Mouse (Mus musculus) forebrain, embryonic 14.5 days (tissue): ENCODE data around the gene Gstm3. TPM values are rescaled to one million over a fixed set of nuclear protein-coding genes. Genes with fewer than 3 reads are reported as not detected.

ENCODE experiments used
- ATAC-seq: fragments of 200-750 bp; cut with Nextera tagmentation; 2 replicates; pipeline ENCODE4 v1.8.0; 2017; ENCODE audit warnings: mild to moderate bottlenecking, moderate library complexity
- DNase-seq: peaks from one replicate; pipeline ENCODE4 v3.0.0-alpha.2; 2015; ENCODE audit warnings: low spot score
- H3K27ac ChIP-seq: fragments of 300-500 bp; sonication (generic); 2 replicates; pipeline ENCODE4 v1.5.1; 2014; ENCODE audit warnings: low read depth, mild to moderate bottlenecking, control low read depth, low read length, moderate library complexity
- H3K27me3 ChIP-seq: fragments of 300-500 bp; sonication (generic); replicated peaks from 2 replicates; pipeline ENCODE4 v1.6.1; 2014; ENCODE audit warnings: low read length, control low read depth, mixed read lengths; ENCODE audit not compliant: control insufficient read depth, insufficient read depth
- H3K36me3 ChIP-seq: fragments of 300-500 bp; sonication (generic); 2 replicates; pipeline ENCODE4 v1.6.1; 2014; ENCODE audit warnings: low read length, control low read depth; ENCODE audit not compliant: control insufficient read depth, insufficient read depth
- H3K4me1 ChIP-seq: fragments of 300-500 bp; sonication (generic); 2 replicates; pipeline ENCODE4 v1.6.1; 2014; ENCODE audit warnings: antibody characterized with exemption, low read length, control low read depth; ENCODE audit not compliant: control insufficient read depth, insufficient read depth
- H3K4me2 ChIP-seq: fragments of 300-500 bp; sonication (generic); 2 replicates; pipeline ENCODE4 v1.6.1; 2014; ENCODE audit warnings: mild to moderate bottlenecking, control low read depth, low read length
- H3K4me3 ChIP-seq: fragments of 300-500 bp; sonication (generic); 2 replicates; pipeline ENCODE4 v1.5.1; 2014; ENCODE audit warnings: low read depth, low read length, control low read depth
- H3K9ac ChIP-seq: fragments of 300-500 bp; sonication (generic); 2 replicates; pipeline ENCODE4 v1.6.1; 2014; ENCODE audit warnings: mild to moderate bottlenecking, low read length, control low read depth, moderate library complexity
- H3K9me3 ChIP-seq: fragments of 300-500 bp; sonication (generic); replicated peaks from 2 replicates; pipeline ENCODE4 v1.6.1; 2016; ENCODE audit warnings: low read length, control low read depth, mixed read lengths; ENCODE audit not compliant: control insufficient read depth
- WGBS: fragments of 180-500 bp; shearing (Covaris S2); extraction: QIAGEN DNeasy Blood & Tissue Kit; methylation state at CpG from one replicate; pipeline ENCODE4 v1.1.7; 2014; 5-methylcytosine and 5-hydroxymethylcytosine counted together
- polyA plus RNA-seq: library from polyadenylated mRNA; unstranded; fragments of >200 nt; fragmentation: Nextera tagmentation; extraction: Ambion mirVana; gene quantifications from 2 replicates; pipeline ENCODE4 v1.2.1, GENCODE M21; 2014

Gene Gstm3
- polyA plus RNA-seq, 1 experiment from 2014 or later, result not detected

- H3K9ac ChIP-seq, result peak overlapping the region; percentile 58
- H3K27me3 ChIP-seq, result no peaks in the 10 kb centered on the region
- H3K27ac ChIP-seq, result peak overlapping the region; percentile 81
- no peaks in the 10 kb centered on the region for H3K9me3 ChIP-seq
- WGBS, result 44% methylated on average over 2 of the region's 2 CpGs
- DNase-seq, result no peak
- 0 out of 2 replicates have a peak, but pooled peaks cover 3% of the 10 kb centered on the region for H3K4me1 ChIP-seq
- H3K4me2 ChIP-seq, result peak overlapping the region; percentile 49
- ATAC-seq, result no peak
- H3K36me3 ChIP-seq, result no peaks in the 10 kb centered on the region
- H3K4me3 ChIP-seq, result peak overlapping the region; percentile 29
Measured at GRCm38 (mm10) chr3:107931134-107931533, 37.9 kb downstream of the Gstm3 start.

GRCm38 (mm10) chr3:107929731-107930130 is 39.4 kb downstream of the Gstm3 start:
- Histone ChIP-seq H3K9ac (no peak overlapping the region), H3K27me3 (no peaks in the 10 kb centered on the region), H3K4me3 (no peak overlapping the region), H3K9me3 (no peaks in the 10 kb centered on the region), H3K36me3 (no peaks in the 10 kb centered on the region), H3K4me2 (no peak overlapping the region), H3K4me1 (0 out of 2 replicates have a peak, but pooled peaks cover 3% of the 10 kb centered on the region), H3K27ac (no peak overlapping the region)
- ATAC-seq, result no peak
- 87% methylated on average over 4 of the region's 4 CpGs for WGBS
- no peak for DNase-seq

- H3K27me3 ChIP-seq, result no peaks in the 10 kb centered on the region
- DNase-seq (no peak), ATAC-seq (no peak)
- H3K4me2 ChIP-seq, result no peak overlapping the region
- H3K9me3 ChIP-seq, result no peaks in the 10 kb centered on the region
- H3K36me3 ChIP-seq, result no peaks in the 10 kb centered on the region
- H3K4me3 ChIP-seq, result no peak overlapping the region
- WGBS, result 92% methylated on average over 4 of the region's 4 CpGs
- 0 out of 2 replicates have a peak, but pooled peaks cover 3% of the 10 kb centered on the region for H3K4me1 ChIP-seq
- no peak overlapping the region for H3K9ac ChIP-seq
- H3K27ac ChIP-seq, result no peak overlapping the region
Measured at GRCm38 (mm10) chr3:107929243-107929642, 39.8 kb downstream of the Gstm3 start.

- no peak overlapping the region for H3K4me2 ChIP-seq
- H3K36me3 ChIP-seq, result no peaks in the 10 kb centered on the region
- no peak overlapping the region for H3K4me3 ChIP-seq
- no peak overlapping the region for H3K9ac ChIP-seq
- no peak overlapping the region for H3K27ac ChIP-seq
- ATAC-seq (no peak), DNase-seq (no peak)
- H3K9me3 ChIP-seq, result no peaks in the 10 kb centered on the region
- H3K27me3 ChIP-seq, result no peaks in the 10 kb centered on the region
- H3K4me1 ChIP-seq, result 0 out of 2 replicates have a peak, but pooled peaks cover 3% of the 10 kb centered on the region
- WGBS, result 88% methylated on average over 11 of the region's 11 CpGs
Measured at GRCm38 (mm10) chr3:107928691-107929090, 40.4 kb downstream of the Gstm3 start.

- WGBS, result 76% methylated on average over 3 of the region's 3 CpGs
- no peak overlapping the region for H3K4me3 ChIP-seq
- no peak for ATAC-seq
- H3K27me3 ChIP-seq, result no peaks in the 10 kb centered on the region
- 0 out of 2 replicates have a peak, but pooled peaks cover 3% of the 10 kb centered on the region for H3K4me1 ChIP-seq
- no peaks in the 10 kb centered on the region for H3K9me3 ChIP-seq
- no peaks in the 10 kb centered on the region for H3K36me3 ChIP-seq
- no peak for DNase-seq
- H3K9ac ChIP-seq, result no peak overlapping the region
- H3K4me2 ChIP-seq, result no peak overlapping the region
- no peak overlapping the region for H3K27ac ChIP-seq
Measured at GRCm38 (mm10) chr3:107927841-107928240, 41.2 kb downstream of the Gstm3 start.

- ATAC-seq (no peak), DNase-seq (no peak)
- no peak overlapping the region for H3K4me3 ChIP-seq
- no peaks in the 10 kb centered on the region for H3K9me3 ChIP-seq
- H3K36me3 ChIP-seq, result no peaks in the 10 kb centered on the region
- 92% methylated on average over 3 of the region's 3 CpGs for WGBS
- H3K4me1 ChIP-seq, result no peaks in the 10 kb centered on the region
- no peaks in the 10 kb centered on the region for H3K27me3 ChIP-seq
- no peak overlapping the region for H3K9ac ChIP-seq
- H3K4me2 ChIP-seq, result no peak overlapping the region
- H3K27ac ChIP-seq, result no peak overlapping the region
Measured at GRCm38 (mm10) chr3:107925335-107925734, 43.7 kb downstream of the Gstm3 start.

GRCm38 (mm10) chr3:107920348-107920747 is 48.7 kb downstream of the Gstm3 start:
- DNase-seq (no peak), ATAC-seq (no peak)
- Histone ChIP-seq H3K27me3 (no peaks in the 10 kb centered on the region), H3K36me3 (no peaks in the 10 kb centered on the region), H3K9me3 (no peaks in the 10 kb centered on the region), H3K9ac (no peak overlapping the region), H3K4me3 (no peak overlapping the region), H3K4me2 (no peak overlapping the region), H3K27ac (no peak overlapping the region), H3K4me1 (no peaks in the 10 kb centered on the region)
- 85% methylated on average over 5 of the region's 5 CpGs for WGBS

- H3K9me3 ChIP-seq, result no peaks in the 10 kb centered on the region
- 58% methylated on average over 7 of the region's 7 CpGs for WGBS
- H3K36me3 ChIP-seq, result no peaks in the 10 kb centered on the region
- ATAC-seq, result peak; percentile 75
- H3K27ac ChIP-seq, result no peak overlapping the region
- H3K4me3 ChIP-seq, result no peak overlapping the region
- no peaks in the 10 kb centered on the region for H3K4me1 ChIP-seq
- H3K9ac ChIP-seq, result no peak overlapping the region
- no peak overlapping the region for H3K4me2 ChIP-seq
- peak; percentile 82 for DNase-seq
- no peaks in the 10 kb centered on the region for H3K27me3 ChIP-seq
Measured at GRCm38 (mm10) chr3:107917783-107918408, 51.2 kb downstream of the Gstm3 start.

GRCm38 (mm10) chr3:107917097-107917496 is 52.0 kb downstream of the Gstm3 start:
- ATAC-seq, result 0 out of 2 replicates have a peak, but pooled peaks have one; percentile 23
- H3K9ac ChIP-seq, result no peak overlapping the region
- WGBS, result 81% methylated on average over 3 of the region's 3 CpGs
- H3K9me3 ChIP-seq, result no peaks in the 10 kb centered on the region
- no peaks in the 10 kb centered on the region for H3K27me3 ChIP-seq
- no peak for DNase-seq
- H3K4me2 ChIP-seq, result no peak overlapping the region
- no peaks in the 10 kb centered on the region for H3K36me3 ChIP-seq
- no peak overlapping the region for H3K27ac ChIP-seq
- no peak overlapping the region for H3K4me3 ChIP-seq
- no peaks in the 10 kb centered on the region for H3K4me1 ChIP-seq
